Mouse (Mus musculus) C2C12 (cell line): ENCODE data around the gene E4f1.

ENCODE experiments used
- CTCF ChIP-seq: IDR thresholded peaks from one replicate; pipeline ENCODE4 v1.5.1; 2011; ENCODE audit not compliant: control insufficient read depth, insufficient read depth, insufficient read length
- MAX ChIP-seq: IDR thresholded peaks from one replicate; pipeline ENCODE4 v1.6.1; 2011; ENCODE audit warnings: mild to moderate bottlenecking, control low read depth
- USF1 ChIP-seq: IDR thresholded peaks from one replicate; pipeline ENCODE4 v1.6.1; 2011; ENCODE audit warnings: low read depth, mild to moderate bottlenecking, control low read depth, moderate library complexity

DNA sequence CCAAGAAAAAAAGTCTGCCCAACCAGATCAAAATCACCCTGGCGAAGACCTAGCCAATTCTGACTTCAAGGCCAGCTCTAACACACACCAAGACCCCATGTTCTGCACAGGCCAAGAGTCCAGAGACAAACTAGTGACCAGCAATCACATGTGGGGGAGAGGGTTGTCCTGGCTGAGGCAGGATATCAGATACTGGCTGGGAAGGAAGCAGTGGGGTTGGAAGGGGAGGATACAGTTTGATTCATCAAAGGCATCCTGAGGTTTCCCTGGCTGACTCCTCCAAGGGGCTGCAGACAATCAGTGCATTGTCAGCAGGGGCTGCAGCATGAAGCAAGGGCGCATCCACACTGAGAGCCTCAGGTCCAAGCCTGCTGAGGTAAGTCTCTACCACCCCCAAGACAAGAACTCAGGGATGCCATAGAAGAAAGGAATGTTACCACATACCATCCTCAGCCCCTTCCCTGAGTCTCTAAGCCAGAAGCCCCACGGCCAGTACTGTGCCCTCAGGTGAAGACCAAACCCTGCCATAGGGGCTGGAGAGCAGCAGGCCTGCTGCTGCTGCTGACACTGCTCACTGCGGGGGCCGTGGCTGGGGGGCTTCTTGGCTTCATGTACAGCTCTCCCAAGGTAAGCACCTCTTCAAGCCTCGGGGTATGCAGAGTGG, 3.6 kb upstream of the E4f1 start, which contains the start of gene Bricd5:
- TF ChIP-seq CTCF (no peak), MAX (no peak), USF1 (no peak)
